Mouse (Mus musculus): ENCODE data around the gene Eif5.

Eif5 gene

DNA sequence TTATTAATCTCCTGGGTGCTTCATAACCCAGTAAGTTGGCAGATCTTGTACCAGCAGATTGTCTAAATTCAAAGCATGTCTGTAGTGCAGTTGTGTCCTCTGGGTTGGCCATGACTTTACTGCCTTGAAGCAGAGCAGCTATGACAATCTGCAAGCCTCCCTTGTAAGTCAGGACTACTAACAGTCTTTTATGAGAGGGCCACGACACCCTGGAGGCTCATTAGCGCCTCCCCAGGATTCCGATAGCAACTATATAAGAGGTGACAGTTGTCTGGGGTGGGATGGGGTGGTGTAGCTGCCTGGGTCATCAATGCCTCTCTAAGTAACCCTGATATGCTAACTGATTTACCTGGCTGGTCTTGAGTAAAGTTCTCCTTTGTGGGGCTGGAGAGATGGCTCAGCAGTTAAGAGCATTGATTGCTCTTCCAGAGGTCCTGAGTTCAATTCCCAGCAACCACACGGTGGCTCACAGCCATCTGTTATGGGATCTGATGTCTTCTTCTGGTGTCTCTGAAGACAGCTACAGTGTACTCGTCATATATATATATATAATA, 25.3 kb downstream of the Eif5 start:
- no peak for DNase-seq (ENCODE audit: low spot score in 2 of 2)

DNA sequence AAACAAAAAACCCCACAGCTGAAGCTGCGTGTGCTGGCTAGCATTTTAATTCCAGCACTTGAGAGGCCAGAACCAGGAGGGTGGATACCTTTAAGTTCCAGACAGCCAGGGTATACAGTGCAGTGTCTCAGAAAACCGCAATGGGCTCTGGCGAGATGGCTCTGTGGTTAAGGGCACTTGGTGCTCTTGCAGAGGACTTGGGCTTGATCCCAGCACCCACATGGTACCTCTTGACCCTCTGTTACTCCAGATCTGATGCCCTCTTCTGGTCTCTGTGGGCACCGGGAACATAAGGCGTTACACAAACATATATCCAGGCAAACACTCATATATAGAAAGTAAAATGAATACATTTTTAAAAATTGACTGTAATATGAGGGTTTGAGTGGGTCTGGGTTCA, 27.5 kb downstream of the Eif5 start:
- DNase-seq (ENCODE audit: low spot score in 2 of 2): no peak

DNA sequence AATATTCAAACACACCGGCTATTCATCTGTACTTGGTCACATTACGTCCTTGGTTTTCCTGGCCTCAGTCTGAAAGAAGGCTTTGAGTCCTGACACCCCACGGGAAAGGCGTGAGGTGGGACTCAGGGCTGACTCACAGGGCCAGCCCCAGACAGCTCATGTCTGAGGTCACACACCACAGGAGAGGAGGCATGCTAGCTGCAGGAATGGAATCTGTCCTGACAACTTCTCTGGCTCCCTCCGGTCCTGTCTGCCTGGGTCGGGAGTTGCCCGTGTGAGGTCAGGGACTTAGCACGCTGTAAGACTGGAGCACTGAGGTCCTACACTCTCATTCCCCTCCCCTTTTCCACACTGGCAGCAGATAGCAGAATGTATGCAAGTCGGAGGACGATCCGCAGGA, 31.0 kb downstream of the Eif5 start:
- DNase-seq (ENCODE audit: low spot score in 2 of 2): no peak

DNA sequence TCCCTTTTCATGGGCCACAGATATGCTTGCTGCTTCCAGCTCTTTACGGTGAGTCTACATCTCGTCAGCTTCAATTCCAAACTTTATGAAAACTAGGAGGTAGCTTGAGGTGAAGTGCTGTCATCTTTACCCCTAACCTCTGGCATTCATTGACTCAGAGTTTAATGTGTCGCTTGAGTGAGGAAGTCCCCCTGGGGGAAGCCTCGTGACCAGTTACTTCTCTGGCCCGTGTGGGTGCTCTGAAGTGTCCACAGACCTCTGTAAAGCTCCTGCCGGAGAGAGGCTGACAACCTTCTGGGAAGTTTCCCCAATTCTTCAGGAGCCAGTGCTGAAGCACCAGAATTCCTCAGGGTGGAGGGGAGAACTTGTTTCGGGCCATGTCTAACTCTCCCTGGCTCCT, 34.6 kb downstream of the Eif5 start:
- no peak for DNase-seq (ENCODE audit: low spot score in 2 of 2)

DNA sequence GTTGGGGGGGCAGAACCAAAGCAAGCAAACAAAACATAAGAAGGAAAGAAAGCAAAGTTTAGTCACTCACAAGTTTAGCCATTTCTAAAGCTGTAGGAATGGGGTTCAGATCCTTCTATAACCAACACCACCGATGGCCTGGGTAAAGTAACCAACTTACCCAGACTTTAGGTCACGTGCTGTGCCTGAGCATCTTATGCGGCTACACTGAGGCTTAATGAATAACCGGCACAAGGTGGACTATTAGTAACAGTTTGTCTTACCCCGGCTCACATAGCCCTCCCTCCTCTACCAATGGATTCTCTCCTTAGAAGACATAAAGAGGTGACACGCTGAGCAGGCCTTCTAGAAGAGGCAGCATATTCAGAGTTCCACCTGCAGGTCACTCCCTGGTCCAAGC, 35.5 kb downstream of the Eif5 start:
- no peak for DNase-seq (ENCODE audit: low spot score in 2 of 2)

DNA sequence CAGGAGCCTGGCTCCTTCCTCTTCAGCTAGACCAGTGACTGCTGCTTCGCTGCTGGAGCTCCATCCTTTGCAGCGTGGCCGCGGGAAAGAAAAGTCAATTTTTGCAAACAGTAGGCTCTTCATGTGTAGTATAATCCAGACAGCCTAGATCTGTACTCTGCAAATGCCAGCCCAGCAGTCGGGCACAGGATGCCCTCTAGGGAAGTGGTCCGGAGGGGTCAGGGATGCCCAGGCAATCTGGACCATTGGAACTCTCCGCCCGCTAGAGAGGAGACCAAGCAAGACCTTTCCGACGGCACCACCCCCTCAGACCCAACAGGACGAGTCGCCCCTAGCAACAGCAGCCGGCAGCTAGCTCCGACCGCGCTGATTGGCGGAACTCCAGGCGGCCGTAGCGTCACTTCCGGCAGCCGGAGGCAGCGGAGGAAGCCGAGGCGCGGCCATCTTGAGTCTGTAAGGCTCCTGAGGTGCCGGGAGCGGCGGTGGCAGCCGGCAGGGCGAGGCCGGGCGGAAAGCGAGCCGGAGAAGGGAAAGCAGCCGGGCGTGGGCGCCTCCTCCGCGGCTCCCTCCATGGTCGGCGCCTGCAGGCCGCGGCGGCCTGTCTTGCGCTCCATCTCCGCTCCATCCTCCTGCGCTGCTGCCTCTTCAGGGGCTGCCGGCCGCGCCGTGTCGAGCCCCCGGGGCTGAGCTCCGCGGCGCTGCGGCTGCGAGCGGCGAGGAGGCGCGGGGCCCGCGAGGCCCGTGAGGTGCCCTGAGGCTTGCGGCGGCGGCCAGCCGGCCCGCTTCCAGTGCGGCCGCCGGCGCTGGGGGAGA, 36.5 kb downstream of the Eif5 start, which contains the start of gene Mark3:
Gene Mark3, plus strand, starts transcription at position 450 of the 813 bp plus-strand sequence.
- peak; percentile 90 to 97 for DNase-seq (ENCODE audit: low spot score in 2 of 2)

DNA sequence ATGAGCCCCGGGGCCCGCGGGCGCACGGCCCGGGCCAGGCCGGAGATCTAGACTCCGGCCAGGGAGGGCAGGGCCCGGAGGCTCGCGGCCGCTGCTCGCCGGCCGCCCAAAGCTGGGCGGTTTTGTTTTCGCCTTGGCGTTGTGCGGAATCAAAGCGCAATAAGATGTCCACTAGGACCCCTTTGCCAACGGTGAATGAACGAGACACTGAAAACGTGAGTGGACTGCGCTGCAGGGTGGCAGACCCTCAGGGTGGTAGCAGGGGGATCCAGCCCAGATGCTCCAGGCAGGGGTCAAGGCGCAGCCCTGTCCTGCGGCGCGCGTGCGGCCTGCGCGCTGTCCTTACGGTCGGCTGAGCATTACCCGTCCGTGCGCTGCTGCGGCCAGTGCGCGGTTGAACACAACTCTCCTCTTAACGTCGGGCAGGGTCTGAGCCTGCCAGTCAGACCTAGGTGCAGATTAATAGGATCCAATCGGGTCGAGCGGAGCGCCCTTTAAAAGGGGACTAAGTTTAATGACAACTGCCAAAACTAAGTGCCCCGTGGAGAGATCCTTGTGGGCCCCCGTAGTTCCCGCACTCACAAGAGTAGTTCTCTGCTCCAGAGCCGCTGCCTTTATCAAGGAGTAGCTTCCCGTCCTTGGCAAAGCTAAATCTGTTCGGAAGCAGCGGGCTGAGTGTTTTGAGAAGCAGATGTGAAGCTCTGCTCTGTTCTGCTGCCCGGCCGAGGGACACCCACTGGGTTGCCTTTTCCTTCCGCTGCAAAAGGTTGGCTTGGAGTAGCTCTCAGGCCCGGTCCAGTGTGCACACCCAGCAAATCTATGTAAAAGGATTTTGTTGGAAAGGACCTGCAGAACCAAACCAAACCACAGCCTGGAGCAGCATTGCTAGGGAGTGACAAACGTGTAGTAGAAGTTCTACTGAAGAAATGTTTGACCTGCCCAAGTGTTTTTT, 37.3 kb downstream of the Eif5 start:
- peak; percentile 58 to 70 for DNase-seq (ENCODE audit: low spot score in 2 of 2)

DNA sequence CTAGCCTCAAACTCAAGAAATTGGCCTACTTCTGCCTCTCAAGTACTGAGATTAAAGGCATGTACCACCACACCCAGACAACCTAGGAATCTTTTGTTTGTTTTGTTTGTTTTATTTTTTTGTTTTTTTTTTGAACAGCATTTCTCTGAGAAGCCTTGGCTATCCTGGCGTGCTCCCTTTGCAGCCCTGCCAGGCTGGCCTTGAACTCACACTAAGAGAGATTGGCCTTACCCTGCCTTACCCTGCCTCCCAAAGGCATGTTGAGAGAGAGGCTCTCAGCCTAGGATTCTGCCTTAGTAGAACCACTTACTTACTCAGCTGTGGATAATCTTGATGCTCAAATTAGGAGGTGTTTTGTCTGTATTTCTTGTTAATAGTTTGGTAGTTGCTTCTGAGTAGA, 45.2 kb downstream of the Eif5 start:
- no peak for DNase-seq (ENCODE audit: low spot score in 2 of 2)

DNA sequence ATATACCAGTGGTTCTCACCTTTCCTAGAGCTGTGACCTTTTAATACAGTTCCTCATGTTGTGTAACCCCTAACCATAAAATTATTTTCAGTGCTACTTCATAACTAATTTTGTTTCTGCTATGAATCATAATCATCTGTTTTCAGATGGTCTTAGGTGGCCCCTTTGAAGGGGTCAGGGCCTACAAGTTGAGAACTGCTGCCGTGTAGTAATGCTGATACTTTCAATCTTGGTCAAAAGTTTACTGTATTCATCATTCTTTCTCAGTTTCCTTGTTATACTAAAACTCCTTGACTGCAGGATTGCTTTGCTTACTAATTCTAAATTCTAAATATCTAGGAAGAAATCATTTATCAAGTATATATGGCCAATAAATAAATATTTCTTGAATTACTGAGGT, 46.6 kb downstream of the Eif5 start:
- no peak for DNase-seq (ENCODE audit: low spot score in 2 of 2)

DNA sequence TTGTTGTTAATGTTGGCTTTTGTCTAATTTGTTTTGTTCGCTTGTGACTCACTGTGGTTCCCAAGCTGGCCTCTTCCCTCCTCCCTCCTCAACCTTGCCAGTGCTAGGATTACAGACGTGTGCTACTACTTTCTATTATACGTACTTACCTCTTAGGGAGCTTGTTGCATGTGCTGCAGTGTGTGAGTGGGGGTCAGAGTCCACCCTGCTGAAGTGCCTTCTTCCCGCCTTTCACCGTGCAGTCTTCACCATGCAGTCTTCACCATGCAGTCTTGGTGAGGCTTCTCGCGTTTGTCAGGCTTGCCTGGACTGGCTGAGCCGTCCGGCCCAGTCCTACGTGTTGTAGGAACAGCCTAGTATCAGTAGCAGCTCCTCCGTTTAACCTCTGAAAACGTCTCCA, 49.4 kb downstream of the Eif5 start:
- no peak for DNase-seq (ENCODE audit: low spot score in 2 of 2)

DNA sequence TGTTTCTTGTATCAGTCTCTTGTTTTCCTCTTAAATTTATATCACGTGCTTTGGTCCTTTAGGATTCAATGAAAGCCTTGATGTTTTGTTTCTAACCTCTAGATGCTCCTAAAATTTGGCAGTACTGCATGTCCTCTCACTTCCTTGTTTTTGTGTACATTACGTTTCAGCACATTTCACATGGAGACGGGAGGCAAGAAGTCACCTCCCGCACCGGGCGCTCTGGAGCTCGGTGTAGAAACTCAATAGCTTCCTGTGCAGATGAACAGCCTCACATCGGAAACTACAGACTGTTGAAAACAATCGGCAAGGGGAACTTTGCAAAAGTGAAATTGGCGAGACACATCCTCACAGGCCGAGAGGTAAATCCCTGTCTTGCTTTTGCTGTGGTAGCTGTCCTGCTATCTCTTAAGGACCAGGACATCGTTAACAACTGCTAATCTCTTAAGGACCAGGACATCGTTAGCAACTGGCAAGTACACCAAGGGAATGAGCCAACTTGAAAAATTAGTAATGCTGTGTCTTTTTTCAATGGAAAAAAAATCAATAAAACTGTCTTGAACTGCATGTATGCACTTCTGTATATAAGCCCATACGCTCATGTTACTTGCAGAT, 54.7 kb downstream of the Eif5 start:
- peak in 1 of 2 experiments; percentile 25 for DNase-seq (ENCODE audit: low spot score in 2 of 2)

DNA sequence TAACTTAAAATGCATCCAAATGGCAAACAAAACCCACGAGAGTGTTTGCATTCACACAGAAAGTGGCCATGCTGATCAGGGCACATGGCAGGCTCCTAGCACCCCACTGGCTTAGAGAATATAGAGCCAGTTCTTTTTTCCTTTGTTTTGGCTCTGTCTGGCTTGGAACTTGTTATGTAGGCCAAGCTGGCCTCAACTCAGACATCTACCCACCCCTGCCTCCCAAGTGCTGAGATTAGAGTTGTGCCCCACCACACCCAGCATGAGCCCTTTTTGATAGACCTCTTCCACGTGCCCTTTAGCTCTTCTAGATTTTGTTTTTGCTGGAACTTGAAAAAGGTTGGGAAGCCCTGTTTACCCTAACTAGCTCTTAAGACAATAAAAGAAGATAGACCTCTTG, 56.0 kb downstream of the Eif5 start:
- no peak for DNase-seq (ENCODE audit: low spot score in 2 of 2)

Measured in spleen, postnatal 10 days (tissue).